Mouse (Mus musculus) hindbrain, postnatal 0 days (tissue): Measurements from ENCODE around the gene Fate1. TPM values are rescaled to one million over a fixed set of nuclear protein-coding genes. Genes with fewer than 3 reads are reported as not detected.
A peak's percentile ranks its signal among the peaks of the same experiment; 100 is the strongest.

Experiments used
- ATAC-seq: fragments of 200-750 bp; cut with Nextera tagmentation; 2 replicates; pipeline ENCODE4 v1.8.0; 2017; ENCODE audit warnings: mild to moderate bottlenecking, moderate TSS enrichment, moderate library complexity
- DNase-seq: peaks from one replicate; pipeline ENCODE4 v3.0.0-alpha.2; 2015; ENCODE audit warnings: low spot score
- H3K27ac ChIP-seq: fragments of 300-500 bp; sonication (generic); 2 replicates; pipeline ENCODE4 v1.5.1; 2014; ENCODE audit warnings: mild to moderate bottlenecking
- H3K27me3 ChIP-seq: fragments of 300-500 bp; sonication (generic); 2 replicates; pipeline ENCODE4 v1.6.1; 2014; ENCODE audit warnings: low read length, mixed read lengths; ENCODE audit not compliant: insufficient read depth
- H3K36me3 ChIP-seq: fragments of 300-500 bp; sonication (generic); 2 replicates; pipeline ENCODE4 v1.6.1; 2014; ENCODE audit warnings: low read length, mixed read lengths; ENCODE audit not compliant: insufficient read depth
- H3K4me1 ChIP-seq: fragments of 300-500 bp; sonication (generic); 2 replicates; pipeline ENCODE4 v1.6.1; 2014; ENCODE audit warnings: antibody characterized with exemption, low read length, mixed read lengths; ENCODE audit not compliant: insufficient read depth
- H3K4me2 ChIP-seq: fragments of 300-500 bp; sonication (generic); 2 replicates; pipeline ENCODE4 v1.6.1; 2014; ENCODE audit warnings: low read depth, mild to moderate bottlenecking, low read length, moderate library complexity, mixed read lengths
- H3K4me3 ChIP-seq: fragments of 300-500 bp; sonication (generic); 2 replicates; pipeline ENCODE4 v1.5.1; 2014; ENCODE audit warnings: low read length
- H3K9ac ChIP-seq: fragments of 300-500 bp; sonication (generic); replicated peaks from 2 replicates; pipeline ENCODE4 v1.6.1; 2014; ENCODE audit warnings: mild to moderate bottlenecking, low read length, moderate library complexity, mixed read lengths
- H3K9me3 ChIP-seq: fragments of 300-500 bp; sonication (generic); 2 replicates; pipeline ENCODE4 v1.6.1; 2016; ENCODE audit warnings: low read length, mixed read lengths
- CTCF ChIP-seq: IDR thresholded peaks from 2 replicates; pipeline ENCODE4 v1.5.1; 2016; ENCODE audit warnings: antibody characterized with exemption, control low read depth, low read depth
- WGBS: fragments of 180-500 bp; shearing (Covaris S2); extraction: QIAGEN DNeasy Blood & Tissue Kit; methylation state at CpG from one replicate; pipeline ENCODE4 v1.1.7; 2014; 5-methylcytosine and 5-hydroxymethylcytosine counted together
- polyA plus RNA-seq: library from polyadenylated mRNA; unstranded; fragments of >200 nt; fragmentation: Nextera tagmentation; extraction: Ambion mirVana; gene quantifications from 2 replicates; pipeline ENCODE4 v1.2.1, GENCODE M21; 2015
- total RNA-seq: library from RNA; depleted of rRNA; stranded (reverse); fragments of >200 nt; gene quantifications from 2 replicates; pipeline ENCODE4 v1.2.3, GENCODE M21; 2014

Gene Fate1
- total and polyA plus RNA-seq, 2 experiments from 2014 or later = not detected

DNA sequence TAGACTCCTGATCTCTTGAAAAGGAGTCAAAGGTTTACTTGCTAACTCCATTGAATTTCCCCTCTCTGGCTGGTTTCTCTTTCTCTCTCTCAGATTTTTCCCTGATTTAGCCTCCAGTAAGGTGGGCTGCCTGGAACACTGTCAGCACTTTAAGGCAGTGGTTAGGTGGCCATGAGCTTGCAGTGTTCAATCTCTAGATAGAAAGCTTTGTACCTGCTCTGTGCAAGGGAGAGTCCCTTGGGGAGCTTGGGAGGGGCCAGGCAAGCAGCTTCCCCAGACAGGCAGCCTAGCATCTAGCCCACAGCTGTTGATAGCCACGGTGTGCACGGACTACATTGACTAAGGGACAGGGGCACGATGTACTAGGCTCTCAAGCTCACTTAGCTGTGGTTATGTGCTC is 18.8 kb downstream of the Fate1 start, which contains the start of gene Cnga2:
Cnga2 (plus strand) TSS at position 301 of the 400 bp plus-strand sequence.
- DNase-seq = no peak
- no peak within 1 kb of the TSS for H3K9ac ChIP-seq
- ATAC-seq = no peak
- no peak for TF ChIP-seq CTCF
- H3K4me3 ChIP-seq = no peak within 1 kb of the TSS
- WGBS = 84% methylated on average over 3 of the region's 3 CpGs
- no peaks in the 10 kb centered on the region for H3K36me3 ChIP-seq
- no peaks in the 10 kb centered on the region for H3K9me3 ChIP-seq
- H3K4me1 ChIP-seq = no peaks in the 10 kb centered on the region
- H3K27me3 ChIP-seq = no peaks in the 10 kb centered on the region
- H3K27ac ChIP-seq = no peak within 1 kb of the TSS
- no peak within 1 kb of the TSS for H3K4me2 ChIP-seq

DNA sequence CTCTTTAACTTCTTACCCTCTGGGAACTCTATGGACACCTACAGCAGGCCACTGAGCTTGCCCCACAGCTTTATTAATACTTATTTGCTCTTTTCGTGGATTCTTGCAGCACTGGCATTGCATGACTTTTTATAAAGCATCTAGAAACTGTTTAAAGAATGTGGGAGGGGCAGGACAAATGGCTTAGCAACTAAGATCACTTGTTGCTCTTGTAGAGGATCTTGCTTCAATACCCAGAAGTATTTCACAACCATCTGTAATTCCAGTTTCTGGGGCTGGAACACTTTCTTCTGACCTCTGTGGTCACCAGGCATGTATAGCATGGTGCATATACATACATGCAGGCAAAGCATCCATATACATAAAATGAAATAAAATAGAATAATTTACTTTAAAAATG is 23.2 kb downstream of the Fate1 start:
- no peak overlapping the region for H3K27ac ChIP-seq
- H3K27me3 ChIP-seq = no peaks in the 10 kb centered on the region
- no peak overlapping the region for H3K4me3 ChIP-seq
- H3K4me1 ChIP-seq = no peaks in the 10 kb centered on the region
- H3K4me2 ChIP-seq = no peak overlapping the region
- 74% methylated on average over 1 of the region's 1 CpGs for WGBS
- H3K36me3 ChIP-seq = no peaks in the 10 kb centered on the region
- DNase-seq = no peak
- ATAC-seq = no peak
- no peak overlapping the region for H3K9ac ChIP-seq
- no peak for TF ChIP-seq CTCF
- H3K9me3 ChIP-seq = no peaks in the 10 kb centered on the region

DNA sequence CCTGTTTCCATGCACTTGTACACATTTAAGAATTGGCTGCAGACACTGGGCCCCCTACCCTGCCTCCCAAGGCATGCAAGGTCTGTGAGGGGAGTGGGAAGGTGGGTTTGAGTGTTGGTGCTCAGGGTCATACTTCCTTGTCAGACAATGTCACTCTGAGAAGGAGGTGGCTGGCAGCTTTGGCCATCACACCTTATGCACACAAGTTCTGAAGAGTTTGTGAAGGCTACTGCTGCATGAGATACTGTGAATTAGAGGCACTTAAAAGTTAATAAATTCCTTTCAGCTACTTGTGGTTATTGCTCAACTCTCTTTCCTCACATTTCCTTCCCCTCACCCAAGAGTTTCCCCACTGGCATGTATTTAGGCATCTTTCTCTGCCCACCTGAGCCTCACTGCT is 37.1 kb downstream of the Fate1 start:
- H3K4me1 ChIP-seq = no peaks in the 10 kb centered on the region
- no peaks in the 10 kb centered on the region for H3K9me3 ChIP-seq
- H3K9ac ChIP-seq = no peak overlapping the region
- H3K4me3 ChIP-seq = no peak overlapping the region
- ATAC-seq (no peak), DNase-seq (no peak)
- TF ChIP-seq CTCF = no peak
- H3K27ac ChIP-seq = no peak overlapping the region
- no peak overlapping the region for H3K4me2 ChIP-seq
- no peaks in the 10 kb centered on the region for H3K36me3 ChIP-seq
- no peaks in the 10 kb centered on the region for H3K27me3 ChIP-seq

DNA sequence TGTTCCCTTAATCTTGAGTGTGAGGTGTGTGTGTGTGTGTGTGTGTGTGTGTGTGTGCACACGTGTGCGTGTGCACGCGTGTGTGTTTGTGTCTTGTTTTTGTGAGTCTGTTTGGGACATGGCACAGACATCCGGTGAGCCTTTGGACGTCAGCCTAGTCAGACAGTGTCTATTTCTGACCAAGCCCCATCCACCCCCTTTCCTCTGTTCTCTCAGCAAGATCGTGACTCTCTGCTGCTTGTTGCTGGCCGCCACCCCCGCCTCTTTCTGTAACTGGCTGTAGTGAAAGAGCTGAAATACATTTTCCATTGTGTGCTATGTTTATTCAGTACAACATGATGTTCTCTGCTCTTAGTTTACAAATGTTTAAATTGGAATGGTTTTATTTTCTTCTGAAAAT is 39.5 kb downstream of the Fate1 start:
- ATAC-seq (peak; percentile 58; the same call in 1 of the 2 replicates), DNase-seq (peak; percentile 11)
- H3K4me3 ChIP-seq = no peak overlapping the region
- H3K9me3 ChIP-seq = no peaks in the 10 kb centered on the region
- H3K4me1 ChIP-seq = no peaks in the 10 kb centered on the region
- TF ChIP-seq CTCF = no peak
- no peaks in the 10 kb centered on the region for H3K36me3 ChIP-seq
- no peak overlapping the region for H3K4me2 ChIP-seq
- H3K27me3 ChIP-seq = no peaks in the 10 kb centered on the region
- no peak overlapping the region for H3K27ac ChIP-seq
- H3K9ac ChIP-seq = no peak overlapping the region
- 58% methylated on average over 9 of the region's 9 CpGs for WGBS

DNA sequence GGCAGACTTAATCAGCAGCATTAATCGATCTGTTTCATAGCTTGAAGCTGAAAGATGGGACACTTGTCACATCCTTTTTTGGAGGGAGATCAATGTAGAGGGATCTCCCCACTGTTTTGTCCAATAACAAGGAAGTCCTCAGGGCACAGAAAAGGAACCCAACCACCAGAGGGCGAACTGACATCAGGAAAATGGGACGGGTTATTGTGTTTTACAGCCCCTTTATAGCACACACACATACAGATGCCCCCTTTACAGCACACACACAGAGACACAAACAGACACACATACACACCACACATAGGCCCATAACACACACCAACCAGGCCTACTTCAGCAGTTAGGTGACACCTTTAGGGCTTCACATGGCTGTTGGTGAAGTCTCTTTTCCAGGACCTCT is 40.0 kb downstream of the Fate1 start:
- no peak overlapping the region for H3K9ac ChIP-seq
- H3K4me1 ChIP-seq = no peaks in the 10 kb centered on the region
- H3K9me3 ChIP-seq = no peaks in the 10 kb centered on the region
- 33% methylated on average over 3 of the region's 3 CpGs for WGBS
- H3K27me3 ChIP-seq = no peaks in the 10 kb centered on the region
- no peak overlapping the region for H3K4me3 ChIP-seq
- no peak overlapping the region for H3K27ac ChIP-seq
- ATAC-seq = no peak
- H3K4me2 ChIP-seq = no peak overlapping the region
- DNase-seq = peak; percentile 15
- peak; percentile 54 for TF ChIP-seq CTCF
- H3K36me3 ChIP-seq = no peaks in the 10 kb centered on the region

DNA sequence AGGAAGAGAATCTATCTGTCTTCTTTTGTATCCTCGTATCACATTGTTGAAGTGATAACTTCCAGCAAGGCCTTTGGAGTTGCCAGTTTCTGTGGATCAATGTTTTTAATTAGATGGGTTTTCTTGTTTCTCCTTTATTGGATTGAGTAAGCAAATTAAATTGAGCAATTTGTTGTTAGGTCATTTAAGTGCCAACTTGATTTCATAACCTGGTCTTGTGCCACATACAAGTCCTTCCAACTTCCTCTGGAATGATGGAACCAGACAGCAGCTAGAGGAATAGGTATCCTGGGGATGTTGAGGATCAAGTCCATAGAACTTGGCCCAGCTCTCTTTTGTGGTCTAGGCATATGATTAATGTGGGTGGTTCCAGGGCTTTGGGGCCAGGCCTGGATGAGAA is 49.5 kb downstream of the Fate1 start:
- Histone ChIP-seq H3K27me3 (no peaks in the 10 kb centered on the region), H3K36me3 (no peaks in the 10 kb centered on the region), H3K4me1 (no peaks in the 10 kb centered on the region), H3K4me3 (no peak overlapping the region), H3K27ac (no peak overlapping the region), H3K4me2 (no peak overlapping the region), H3K9ac (no peak overlapping the region), H3K9me3 (no peaks in the 10 kb centered on the region)
- ATAC-seq (no peak), DNase-seq (no peak)
- no peak for TF ChIP-seq CTCF
- WGBS = 55% methylated on average over 1 of the region's 1 CpGs

DNA sequence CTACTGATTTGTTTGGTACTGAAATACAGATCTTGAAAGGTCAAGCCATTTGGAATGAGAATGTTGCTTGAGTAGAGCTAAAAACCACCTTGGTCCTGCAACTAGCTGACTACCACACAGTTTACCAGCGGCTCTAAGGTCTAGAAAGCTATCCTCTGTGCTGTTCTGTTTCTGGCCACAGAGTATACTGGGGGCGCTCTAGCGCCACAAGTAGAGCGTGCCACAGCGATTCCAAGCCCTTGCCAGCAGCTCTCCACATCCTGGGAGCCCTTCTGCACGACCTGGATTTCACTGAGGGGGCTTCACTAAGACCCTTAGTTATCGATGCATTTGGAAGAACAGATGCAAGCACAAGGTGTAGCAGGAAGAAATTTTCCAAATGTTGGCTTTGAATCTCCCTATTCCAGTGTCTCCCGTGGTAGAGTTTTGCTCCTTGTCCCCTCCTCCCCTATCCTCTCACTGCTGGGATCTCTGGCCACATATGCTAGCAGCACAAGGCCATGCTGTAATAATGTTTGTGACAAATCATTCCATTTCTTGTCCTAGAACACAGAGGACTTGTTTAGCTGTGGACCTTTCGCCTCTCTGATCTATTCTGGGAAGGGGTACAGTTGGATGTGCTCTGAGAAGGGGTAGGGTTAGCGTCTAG is 50.1 kb downstream of the Fate1 start:
- H3K9me3 ChIP-seq = no peaks in the 10 kb centered on the region
- no peak overlapping the region for H3K27ac ChIP-seq
- peak; percentile 80 for ATAC-seq
- WGBS = 40% methylated on average over 10 of the region's 10 CpGs
- H3K9ac ChIP-seq = no peak overlapping the region
- no peaks in the 10 kb centered on the region for H3K36me3 ChIP-seq
- H3K4me3 ChIP-seq = no peak overlapping the region
- TF ChIP-seq CTCF = peak; percentile 68
- no peaks in the 10 kb centered on the region for H3K27me3 ChIP-seq
- H3K4me1 ChIP-seq = no peaks in the 10 kb centered on the region
- DNase-seq = peak; percentile 66
- H3K4me2 ChIP-seq = no peak overlapping the region
